Mouse (Mus musculus): ENCODE data around the gene Ksr1. TPM values are rescaled to one million over a fixed set of nuclear protein-coding genes. Genes with fewer than 3 reads are reported as not detected.

Gene Ksr1
- polyA plus RNA-seq, 1 experiment from 2014 or later, result 4.3 TPM

DNA sequence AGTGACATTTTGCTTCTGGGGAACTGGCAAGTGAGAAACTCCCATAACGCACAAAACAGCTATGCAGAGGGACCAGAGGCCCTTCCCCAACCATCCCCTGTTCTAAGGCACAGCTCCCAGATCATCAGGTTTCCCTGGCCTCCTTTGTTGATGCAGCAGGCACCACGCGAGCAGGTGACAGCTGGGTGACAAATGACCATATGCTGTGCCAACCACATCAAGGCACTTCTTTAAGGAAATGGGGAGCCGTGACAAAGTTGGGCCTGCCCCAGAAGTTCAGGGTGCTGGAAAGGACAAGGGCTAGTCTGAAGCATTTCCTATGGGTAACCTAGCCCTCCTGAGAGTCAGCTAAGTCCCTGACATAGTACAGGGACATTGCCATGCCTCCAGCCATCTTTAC is 89.3 kb downstream of the Ksr1 start:
- Histone ChIP-seq H3K4me3 (no peak overlapping the region), H3K27me3 (no peaks in the 10 kb centered on the region), H3K4me2 (replicated peaks) (no peak overlapping the region), H3K9ac (replicated peaks) (no peak overlapping the region), H3K36me3 (no peaks in the 10 kb centered on the region), H3K27ac (replicated peaks) (no peak overlapping the region), H3K9me3 (no peaks in the 10 kb centered on the region), H3K4me1 (peaks cover 38% of the 10 kb centered on the region)
- WGBS, result 84% methylated on average over 4 of the region's 4 CpGs
- no peak for ATAC-seq (ENCODE audit: low FRiP score, low read depth)

DNA sequence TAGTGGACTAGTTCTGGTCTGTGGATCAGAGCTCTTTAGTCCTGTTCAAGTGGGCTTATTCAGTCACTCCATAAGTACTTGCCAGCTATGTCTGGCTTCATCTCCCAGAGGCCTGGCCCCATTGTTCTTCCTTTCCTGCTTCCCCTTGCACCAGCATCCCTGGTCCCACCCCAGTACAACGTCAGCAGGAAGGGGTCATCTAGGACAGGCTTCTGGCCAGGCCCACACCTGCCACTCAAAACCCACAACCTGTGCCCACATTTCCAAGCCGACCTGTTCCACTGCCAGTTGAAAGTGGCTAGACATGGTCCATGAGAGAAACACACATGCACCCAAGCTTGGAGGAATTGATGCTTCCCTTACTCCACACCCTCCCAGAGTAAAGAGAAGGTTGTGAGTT is 90.2 kb downstream of the Ksr1 start:
- Histone ChIP-seq H3K9me3 (no peaks in the 10 kb centered on the region), H3K27ac (replicated peaks) (no peak overlapping the region), H3K4me2 (replicated peaks) (no peak overlapping the region)

DNA sequence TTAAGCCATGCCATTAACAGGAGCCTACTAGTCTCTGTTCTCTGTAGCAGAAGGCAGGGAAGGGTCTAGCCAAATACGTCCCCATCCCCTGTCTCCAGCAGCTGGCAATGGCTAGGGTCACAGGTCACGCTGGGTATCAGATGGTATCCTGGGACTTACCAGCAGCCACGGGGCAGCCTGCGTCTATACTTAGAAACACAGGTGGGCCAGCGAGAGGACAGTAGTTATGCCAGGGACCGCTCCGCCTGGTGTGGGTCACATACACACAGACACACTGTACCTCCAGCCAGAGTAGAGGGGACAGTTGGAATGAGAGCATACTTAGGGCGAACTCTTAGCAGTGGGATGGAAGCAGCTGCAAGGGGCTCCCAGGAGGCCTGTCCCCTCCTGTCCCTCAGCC is 91.0 kb downstream of the Ksr1 start:
- no peak for ATAC-seq (ENCODE audit: low FRiP score, low read depth)
- H3K27ac ChIP-seq (replicated peaks), result peak overlapping the region; percentile 25; the same call in 1 of the 2 replicates
- H3K9me3 ChIP-seq, result no peaks in the 10 kb centered on the region
- H3K36me3 ChIP-seq, result no peaks in the 10 kb centered on the region
- H3K4me2 ChIP-seq (replicated peaks), result no peak overlapping the region
- no peak overlapping the region for H3K9ac ChIP-seq (replicated peaks)
- H3K27me3 ChIP-seq, result no peaks in the 10 kb centered on the region
- H3K4me3 ChIP-seq, result no peak overlapping the region
- WGBS, result 75% methylated on average over 8 of the region's 8 CpGs
- H3K4me1 ChIP-seq, result peaks cover 36% of the 10 kb centered on the region

More for the DNA sequence above, 90.2 kb downstream of the Ksr1 start:
- no peaks in the 10 kb centered on the region for H3K27me3 ChIP-seq
- no peak overlapping the region for H3K9ac ChIP-seq (replicated peaks)
- 63% methylated on average over 2 of the region's 2 CpGs for WGBS
- H3K4me1 ChIP-seq, result peaks cover 36% of the 10 kb centered on the region
- no peak for ATAC-seq (ENCODE audit: low FRiP score, low read depth)
- H3K4me3 ChIP-seq, result no peak overlapping the region
- H3K36me3 ChIP-seq, result no peaks in the 10 kb centered on the region

DNA sequence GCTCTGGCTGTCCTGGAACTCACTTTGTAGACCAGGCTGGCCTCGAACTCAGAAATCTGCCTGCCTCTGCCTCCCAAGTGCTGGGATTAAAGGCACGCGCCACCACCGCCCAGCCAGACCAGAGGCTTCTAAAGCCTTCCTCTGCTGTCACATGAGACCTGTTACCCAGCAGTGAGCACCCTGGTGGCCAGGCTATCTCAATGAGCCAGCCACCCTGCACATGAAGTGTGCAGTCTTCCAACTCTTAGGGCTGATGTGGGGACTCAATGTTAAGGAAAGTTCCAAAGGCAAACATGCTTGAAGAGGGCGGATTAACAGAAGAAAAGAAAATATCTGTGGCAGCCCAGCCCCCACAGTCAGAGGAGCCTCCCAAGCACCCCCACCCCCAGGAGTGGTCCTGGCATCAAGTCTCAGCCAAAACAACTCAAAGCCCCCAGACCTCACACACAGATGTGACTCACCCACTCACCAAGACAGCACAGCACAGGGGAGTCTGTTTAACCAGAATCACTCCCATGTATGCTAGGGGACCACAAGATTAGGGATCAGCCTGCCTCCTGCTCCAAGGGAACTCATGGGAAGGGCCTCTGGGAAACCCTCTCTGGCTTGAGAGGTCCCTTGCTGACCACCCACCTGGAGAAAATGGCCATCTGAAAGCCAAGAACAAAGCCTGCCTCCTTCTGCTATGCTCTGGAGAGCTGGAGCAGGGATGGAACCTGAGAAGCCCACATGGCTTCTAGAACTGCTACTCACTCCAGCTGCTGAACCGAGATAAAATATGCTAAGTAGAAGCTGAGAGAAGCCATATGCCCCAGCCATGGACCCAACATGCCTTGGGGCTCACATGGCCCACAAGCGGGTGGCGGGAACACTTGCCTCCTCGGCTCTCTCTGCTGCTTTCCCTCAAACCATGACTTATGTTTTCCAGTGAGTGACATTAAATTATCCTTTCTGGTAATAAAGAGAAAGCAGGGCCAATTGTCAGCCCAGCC is 91.8 kb downstream of the Ksr1 start:
- Histone ChIP-seq H3K27ac (replicated peaks) (no peak overlapping the region), H3K9ac (replicated peaks) (no peak overlapping the region), H3K4me3 (no peak overlapping the region), H3K4me1 (peaks cover 36% of the 10 kb centered on the region), H3K4me2 (replicated peaks) (no peak overlapping the region), H3K36me3 (no peaks in the 10 kb centered on the region), H3K27me3 (no peaks in the 10 kb centered on the region), H3K9me3 (no peaks in the 10 kb centered on the region)
- ATAC-seq (ENCODE audit: low FRiP score, low read depth), result no peak
- WGBS, result 78% methylated on average over 9 of the region's 9 CpGs

DNA sequence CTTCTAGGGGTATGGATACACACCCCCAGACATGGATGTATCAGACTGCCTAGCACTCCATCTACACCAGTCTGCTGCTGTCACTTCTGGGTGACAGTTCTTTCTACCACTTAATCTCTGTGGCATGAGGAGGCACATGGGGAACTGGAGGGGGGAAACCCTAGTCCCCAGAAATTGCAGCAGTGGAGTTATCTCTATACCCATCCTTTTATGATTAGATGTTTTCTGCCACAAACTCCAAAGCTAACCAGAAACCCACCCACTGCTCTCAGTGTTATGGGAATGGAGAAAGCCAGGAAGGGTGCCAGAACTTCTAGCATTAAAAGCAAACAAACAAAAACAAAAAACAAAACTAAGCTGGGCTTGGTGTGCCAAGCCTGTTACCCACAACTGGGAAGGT is 92.8 kb downstream of the Ksr1 start:
- H3K27ac ChIP-seq (replicated peaks), result no peak overlapping the region
- H3K4me2 ChIP-seq (replicated peaks), result no peak overlapping the region
- no peak overlapping the region for H3K4me3 ChIP-seq
- H3K9me3 ChIP-seq, result 0 out of 2 replicates have a peak, but pooled peaks cover 3% of the 10 kb centered on the region
- H3K9ac ChIP-seq (replicated peaks), result no peak overlapping the region
- no peak for ATAC-seq (ENCODE audit: low FRiP score, low read depth)
- H3K27me3 ChIP-seq, result no peaks in the 10 kb centered on the region
- H3K4me1 ChIP-seq, result peaks cover 36% of the 10 kb centered on the region
- H3K36me3 ChIP-seq, result no peaks in the 10 kb centered on the region

DNA sequence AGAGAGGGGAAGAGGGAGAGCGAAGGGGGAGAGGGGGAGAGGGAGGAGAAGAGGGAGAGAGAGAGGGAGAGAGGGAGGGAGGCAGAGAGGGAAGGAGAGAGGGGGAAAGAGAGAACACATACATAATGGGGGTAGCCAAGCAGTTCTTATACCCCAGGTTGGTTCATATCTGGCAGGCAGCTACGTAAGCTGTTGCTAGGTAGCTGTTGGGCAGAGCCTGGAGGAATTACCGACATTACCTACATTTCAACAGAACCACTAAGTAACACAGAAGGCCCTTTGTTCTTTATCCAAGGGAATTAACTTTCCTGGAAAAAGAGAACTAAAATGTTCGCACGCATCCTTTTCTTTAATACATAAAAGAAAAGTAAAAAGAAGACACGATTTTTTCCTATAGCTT is 93.4 kb downstream of the Ksr1 start:
- no peak overlapping the region for H3K27ac ChIP-seq (replicated peaks)
- ATAC-seq (ENCODE audit: low FRiP score, low read depth), result no peak
- H3K9me3 ChIP-seq, result 0 out of 2 replicates have a peak, but pooled peaks cover 3% of the 10 kb centered on the region
- H3K4me3 ChIP-seq, result no peak overlapping the region
- H3K4me1 ChIP-seq, result peaks cover 31% of the 10 kb centered on the region
- no peak overlapping the region for H3K9ac ChIP-seq (replicated peaks)
- no peak overlapping the region for H3K4me2 ChIP-seq (replicated peaks)
- 53% methylated on average over 6 of the region's 6 CpGs for WGBS
- no peaks in the 10 kb centered on the region for H3K36me3 ChIP-seq
- no peaks in the 10 kb centered on the region for H3K27me3 ChIP-seq

DNA sequence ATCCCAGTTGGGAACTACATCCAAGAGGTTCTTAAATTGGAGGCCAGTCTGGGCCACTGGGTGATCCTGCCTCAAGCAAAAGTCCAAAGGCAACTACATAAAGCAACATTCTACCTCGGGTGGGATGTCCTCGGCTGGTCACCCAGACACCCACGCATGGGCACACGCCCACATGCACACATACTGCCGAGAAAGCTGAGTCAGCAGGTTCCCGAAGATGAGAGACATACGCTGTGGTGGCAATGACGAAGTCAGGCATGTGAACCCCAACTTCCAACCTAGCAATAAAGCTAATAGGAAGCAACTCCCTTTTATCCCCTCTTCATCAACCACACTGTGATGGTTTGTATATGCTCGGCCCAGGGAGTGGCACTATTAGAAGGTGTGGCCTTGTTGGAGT is 94.7 kb downstream of the Ksr1 start:
- H3K27ac ChIP-seq (replicated peaks), result no peak overlapping the region
- H3K27me3 ChIP-seq, result no peaks in the 10 kb centered on the region
- no peak for ATAC-seq (ENCODE audit: low FRiP score, low read depth)
- 0 out of 2 replicates have a peak, but pooled peaks cover 3% of the 10 kb centered on the region for H3K9me3 ChIP-seq
- no peaks in the 10 kb centered on the region for H3K36me3 ChIP-seq
- H3K4me2 ChIP-seq (replicated peaks), result no peak overlapping the region
- 93% methylated on average over 9 of the region's 9 CpGs for WGBS
- peaks cover 31% of the 10 kb centered on the region for H3K4me1 ChIP-seq
- no peak overlapping the region for H3K9ac ChIP-seq (replicated peaks)
- no peak overlapping the region for H3K4me3 ChIP-seq

DNA sequence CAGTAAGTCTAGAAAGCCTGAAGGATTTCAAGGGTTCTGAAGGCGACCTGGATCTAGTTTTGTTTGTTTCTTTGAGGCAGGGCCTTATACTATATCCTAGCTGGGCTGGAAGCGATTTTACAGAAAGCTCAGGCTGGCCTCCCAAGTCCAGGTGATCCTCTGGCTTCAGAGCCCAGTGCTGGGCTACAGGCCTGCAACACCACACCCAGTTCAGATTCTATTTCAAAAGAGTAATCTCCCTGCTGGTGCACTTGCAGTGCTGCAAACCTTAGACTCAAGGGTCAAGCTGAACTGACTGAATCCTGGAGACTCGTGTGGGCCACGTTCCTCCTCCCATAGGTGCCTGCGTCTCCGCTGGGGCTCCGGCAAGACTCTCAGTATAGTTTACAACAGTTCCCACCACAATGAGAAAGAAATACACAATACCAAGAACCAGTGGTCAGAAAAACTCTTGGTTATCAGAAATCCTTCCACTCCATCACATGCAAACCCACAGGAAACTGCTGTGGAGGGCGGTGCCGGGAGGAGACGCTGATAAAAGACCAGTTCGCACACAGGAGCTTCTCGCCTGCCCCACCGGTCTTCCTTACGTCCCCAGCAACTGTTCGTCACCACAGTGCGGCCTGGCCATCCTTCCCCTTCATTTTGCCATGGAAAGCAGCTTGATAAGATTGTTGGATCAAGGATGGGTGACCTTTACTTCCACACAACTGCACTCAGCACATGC is 95.3 kb downstream of the Ksr1 start:
- H3K27ac ChIP-seq (replicated peaks), result no peak overlapping the region
- H3K9ac ChIP-seq (replicated peaks), result no peak overlapping the region
- no peaks in the 10 kb centered on the region for H3K27me3 ChIP-seq
- H3K36me3 ChIP-seq, result no peaks in the 10 kb centered on the region
- 91% methylated on average over 16 of the region's 16 CpGs for WGBS
- peaks cover 34% of the 10 kb centered on the region for H3K4me1 ChIP-seq
- ATAC-seq (ENCODE audit: low FRiP score, low read depth), result no peak
- H3K4me2 ChIP-seq (replicated peaks), result no peak overlapping the region
- H3K9me3 ChIP-seq, result 0 out of 2 replicates have a peak, but pooled peaks cover 3% of the 10 kb centered on the region
- no peak overlapping the region for H3K4me3 ChIP-seq

DNA sequence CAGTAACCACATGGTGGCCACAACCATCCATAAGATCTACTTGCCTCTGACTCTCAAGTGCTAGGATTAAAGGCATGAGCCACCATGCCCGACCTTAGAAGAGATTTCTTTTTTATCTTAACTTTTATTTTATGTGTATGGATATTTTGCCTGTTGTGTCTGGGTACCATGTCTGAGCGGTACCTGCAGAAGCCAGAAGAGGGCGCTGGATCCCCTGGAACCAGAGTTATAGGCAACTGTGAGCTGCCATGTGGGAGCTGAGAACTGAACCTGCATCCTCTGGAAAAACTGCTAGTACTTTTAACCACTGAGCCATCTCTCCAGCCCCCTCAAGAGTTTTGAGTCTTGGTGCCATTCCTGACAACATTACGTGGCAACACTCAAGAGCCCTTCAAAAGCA is 97.3 kb downstream of the Ksr1 start:
- peaks cover 20% of the 10 kb centered on the region for H3K4me1 ChIP-seq
- no peak overlapping the region for H3K9ac ChIP-seq (replicated peaks)
- ATAC-seq (ENCODE audit: low FRiP score, low read depth), result no peak
- 78% methylated on average over 4 of the region's 4 CpGs for WGBS
- H3K9me3 ChIP-seq, result 0 out of 2 replicates have a peak, but pooled peaks cover 3% of the 10 kb centered on the region
- no peak overlapping the region for H3K27ac ChIP-seq (replicated peaks)
- H3K27me3 ChIP-seq, result no peaks in the 10 kb centered on the region
- H3K4me3 ChIP-seq, result no peak overlapping the region
- H3K4me2 ChIP-seq (replicated peaks), result no peak overlapping the region
- H3K36me3 ChIP-seq, result 0 out of 2 replicates have a peak, but pooled peaks cover 3% of the 10 kb centered on the region

DNA sequence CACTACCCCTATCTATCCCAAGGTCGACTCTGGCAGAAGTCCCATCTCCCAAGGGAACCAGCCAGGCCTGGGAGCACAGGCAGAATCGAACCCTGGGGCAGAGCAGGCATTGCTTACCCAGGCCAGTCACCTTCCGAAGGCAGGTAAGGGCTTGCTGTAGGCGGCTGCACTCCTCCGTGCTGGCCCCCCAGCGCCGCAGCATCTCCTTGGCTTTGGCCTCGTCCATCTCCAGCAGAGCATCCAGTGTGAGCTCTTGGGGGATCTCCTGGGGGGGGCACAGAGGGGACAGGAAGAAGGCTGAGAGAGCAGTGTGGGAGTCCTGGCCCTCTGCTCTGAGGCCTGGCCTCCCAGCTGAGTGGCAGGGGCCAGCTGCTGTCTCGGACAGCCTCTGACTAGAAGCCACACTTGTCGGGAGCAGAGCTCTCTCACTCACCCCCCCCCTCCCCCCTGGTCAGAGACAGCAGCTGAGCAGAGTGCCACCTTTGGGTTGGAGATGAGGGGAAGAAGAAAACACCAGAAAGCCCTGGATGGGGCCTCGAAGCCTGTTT is 99.0 kb downstream of the Ksr1 start:
- Histone ChIP-seq H3K27me3 (no peaks in the 10 kb centered on the region), H3K9me3 (0 out of 2 replicates have a peak, but pooled peaks cover 3% of the 10 kb centered on the region), H3K27ac (replicated peaks) (0 out of 2 replicates have a peak overlapping the region, but pooled peaks have one; percentile 47), H3K4me3 (no peak overlapping the region), H3K4me2 (replicated peaks) (no peak overlapping the region), H3K36me3 (0 out of 2 replicates have a peak, but pooled peaks cover 3% of the 10 kb centered on the region), H3K4me1 (peaks cover 13% of the 10 kb centered on the region), H3K9ac (replicated peaks) (no peak overlapping the region; the same call in 1 of the 2 replicates)
- 74% methylated on average over 11 of the region's 11 CpGs for WGBS
- ATAC-seq (ENCODE audit: low FRiP score, low read depth), result no peak

DNA sequence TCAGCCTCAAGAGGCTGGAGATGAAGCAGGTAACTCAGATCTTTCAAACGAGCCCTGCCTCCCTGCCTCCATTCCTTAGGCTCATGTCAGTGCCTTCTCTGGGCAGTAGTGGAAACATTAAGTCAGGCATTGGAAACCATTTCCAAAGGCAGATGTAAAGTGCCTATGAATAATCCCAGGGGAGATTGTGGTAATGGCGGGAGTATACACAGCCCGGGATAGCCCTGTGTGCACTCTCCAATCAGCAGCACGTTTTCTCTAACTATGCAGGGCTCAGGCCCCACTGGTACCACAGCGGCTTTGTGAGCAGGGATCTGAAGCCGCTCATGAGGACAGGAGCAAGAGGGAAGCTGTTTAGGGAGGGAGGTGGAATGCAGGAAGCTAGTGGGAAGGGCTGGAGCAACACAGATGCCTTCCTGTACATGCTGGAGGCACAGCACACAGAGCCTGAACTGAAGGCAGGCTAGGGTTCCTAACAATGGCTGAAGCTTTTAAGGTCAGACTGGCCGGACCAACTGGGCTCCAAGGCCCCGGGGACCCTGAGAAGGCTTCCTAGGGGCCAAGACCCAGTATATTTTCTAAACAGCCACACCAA is 99.5 kb downstream of the Ksr1 start:
- Histone ChIP-seq H3K4me3 (no peak overlapping the region), H3K4me2 (replicated peaks) (no peak overlapping the region), H3K36me3 (0 out of 2 replicates have a peak, but pooled peaks cover 3% of the 10 kb centered on the region), H3K9ac (replicated peaks) (no peak overlapping the region; the same call in 1 of the 2 replicates), H3K4me1 (peaks cover 16% of the 10 kb centered on the region), H3K9me3 (0 out of 2 replicates have a peak, but pooled peaks cover 3% of the 10 kb centered on the region), H3K27me3 (no peaks in the 10 kb centered on the region), H3K27ac (replicated peaks) (peak overlapping the region; percentile 47)
- no peak for ATAC-seq (ENCODE audit: low FRiP score, low read depth)
- WGBS, result 49% methylated on average over 8 of the region's 8 CpGs

Measured in midbrain, embryonic 12.5 days (tissue).